Mouse (Mus musculus) NIH3T3 (cell line): ENCODE data around the gene Rho.

Source experiments
- DNase-seq: peaks from one replicate; pipeline ENCODE4 v3.0.0-alpha.2; 2012; ENCODE audit warnings: low read depth

Rho gene

DNA sequence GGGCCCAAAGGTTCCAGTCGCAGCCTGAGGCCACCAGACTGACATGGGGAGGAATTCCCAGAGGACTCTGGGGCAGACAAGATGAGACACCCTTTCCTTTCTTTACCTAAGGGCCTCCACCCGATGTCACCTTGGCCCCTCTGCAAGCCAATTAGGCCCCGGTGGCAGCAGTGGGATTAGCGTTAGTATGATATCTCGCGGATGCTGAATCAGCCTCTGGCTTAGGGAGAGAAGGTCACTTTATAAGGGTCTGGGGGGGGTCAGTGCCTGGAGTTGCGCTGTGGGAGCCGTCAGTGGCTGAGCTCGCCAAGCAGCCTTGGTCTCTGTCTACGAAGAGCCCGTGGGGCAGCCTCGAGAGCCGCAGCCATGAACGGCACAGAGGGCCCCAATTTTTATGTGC, at the start of gene Rho:
Gene Rho (plus strand): TSS at position 110 of the 400 bp plus-strand sequence.
- DNase-seq, result no peak

DNA sequence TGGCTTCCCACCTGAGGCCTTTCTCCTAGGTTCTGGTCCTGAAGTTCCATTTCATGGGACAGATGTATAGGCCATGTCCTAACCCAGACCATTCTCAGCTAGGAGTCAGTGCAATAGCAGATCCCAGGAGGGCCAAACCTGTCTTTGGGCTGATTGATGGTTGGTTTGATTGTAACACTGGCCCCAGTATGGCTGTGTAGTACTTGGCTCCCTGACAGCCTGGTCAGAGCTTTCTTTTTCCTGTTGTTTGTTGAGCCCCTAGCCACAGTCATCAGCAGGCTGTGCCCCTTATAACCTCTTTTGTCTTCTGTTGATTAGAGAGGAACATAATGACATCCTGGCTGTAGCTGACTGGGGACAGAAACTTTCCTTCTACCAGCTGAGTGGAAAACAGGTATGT, 47.5 kb upstream of the Rho start:
- DNase-seq, result no peak

DNA sequence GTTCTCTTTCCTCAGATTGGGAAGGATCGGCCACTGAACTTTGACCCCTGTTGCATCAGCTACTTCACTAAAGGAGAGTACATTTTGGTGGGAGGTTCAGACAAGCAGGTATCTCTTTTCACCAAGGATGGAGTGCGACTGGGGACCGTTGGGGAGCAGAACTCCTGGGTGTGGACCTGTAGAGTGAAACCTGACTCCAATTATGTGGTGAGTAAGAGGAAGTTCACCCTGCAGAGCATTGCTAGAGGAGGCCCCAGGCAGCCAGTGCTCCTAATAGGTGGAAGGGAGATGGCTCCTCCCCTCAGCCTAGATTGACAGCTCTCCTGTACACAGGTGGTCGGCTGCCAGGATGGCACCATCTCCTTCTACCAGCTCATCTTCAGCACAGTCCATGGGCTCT, 44.7 kb upstream of the Rho start:
- DNase-seq, result peak; percentile 47

DNA sequence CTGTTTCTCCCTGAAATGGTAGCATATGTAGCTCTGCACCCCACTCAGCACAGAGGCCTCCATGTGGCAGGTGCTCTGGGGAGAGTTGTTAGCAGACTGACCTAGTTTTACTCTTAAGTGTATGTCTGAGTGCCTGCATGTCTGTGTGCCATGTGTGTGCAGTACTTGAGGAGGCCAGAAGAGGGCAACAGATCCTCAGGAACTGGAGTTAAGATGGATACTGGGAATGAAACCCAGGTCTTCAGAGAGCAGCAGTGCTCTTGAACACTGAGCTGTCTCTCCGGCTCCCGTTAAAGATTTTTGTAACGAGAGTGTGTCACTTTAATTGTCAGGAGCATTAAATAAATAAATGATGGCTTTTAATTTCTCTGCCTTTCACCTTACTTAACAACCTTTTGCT, 43.3 kb upstream of the Rho start:
- peak; percentile 60 for DNase-seq

DNA sequence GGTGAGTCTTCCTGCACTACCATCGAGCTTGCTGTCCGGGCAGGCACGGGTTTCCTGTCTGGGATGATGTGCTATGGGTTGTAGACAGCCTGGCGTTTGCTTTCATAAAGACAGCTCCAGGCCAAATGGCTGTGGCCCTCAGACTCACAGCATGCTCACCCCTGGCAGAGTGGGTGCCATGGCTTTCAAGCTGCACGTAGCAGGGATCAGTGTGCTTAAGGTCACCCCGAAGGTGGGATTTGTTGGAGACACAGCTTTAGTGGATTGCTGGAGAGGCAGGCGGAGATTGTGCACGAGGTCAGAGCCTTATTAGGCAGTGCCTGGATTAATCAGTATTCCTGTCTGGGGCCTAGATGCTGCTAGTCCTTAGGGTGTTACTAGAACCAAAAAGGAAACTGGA, 40.9 kb upstream of the Rho start:
- DNase-seq, result no peak

DNA sequence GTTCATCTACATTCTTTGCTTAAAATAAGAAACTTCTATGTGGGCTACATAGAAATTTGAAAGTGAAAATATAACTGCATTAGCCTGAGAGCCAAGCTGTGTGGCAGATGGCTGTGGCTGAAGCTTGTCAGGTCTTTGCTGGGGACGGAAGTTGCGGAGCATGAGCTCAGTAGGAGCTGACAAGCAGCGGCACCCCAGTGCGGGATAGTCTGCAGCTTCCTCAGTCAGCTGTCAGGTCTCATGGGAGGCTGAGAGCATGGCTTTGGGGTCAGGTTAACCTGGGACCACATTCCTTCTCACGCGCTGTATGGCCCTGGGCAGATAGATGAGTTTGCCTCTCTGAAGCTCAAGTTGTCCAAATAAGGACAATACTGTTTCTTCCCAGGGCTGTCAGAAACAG, 40.5 kb upstream of the Rho start:
- peak; percentile 39 for DNase-seq

DNA sequence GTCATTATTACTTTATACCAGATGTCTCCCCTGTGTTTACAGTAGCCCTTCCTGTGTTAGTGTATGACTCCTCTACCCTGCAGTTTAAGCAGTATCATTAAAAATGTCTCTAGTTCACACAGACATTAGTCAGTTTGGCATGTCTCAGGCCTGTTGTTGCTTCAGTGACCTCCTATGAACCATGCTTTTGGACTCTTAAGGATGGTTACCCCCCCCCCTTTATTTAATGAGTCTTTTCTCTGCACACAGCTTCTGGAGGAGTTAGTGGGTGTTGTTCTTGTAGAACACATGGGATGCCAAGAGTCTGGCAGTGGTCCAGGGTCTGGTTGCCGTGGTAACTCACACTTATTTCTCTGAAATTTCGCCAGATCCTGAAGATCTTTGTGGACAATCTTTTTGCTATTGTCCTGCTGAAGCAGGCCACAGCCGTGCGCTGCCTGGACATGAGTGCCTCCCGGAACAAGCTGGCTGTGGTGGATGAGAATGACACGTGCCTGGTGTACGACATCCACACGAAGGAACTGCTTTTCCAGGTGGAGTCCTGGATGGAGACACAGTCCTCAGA, 40.0 kb upstream of the Rho start:
- DNase-seq, result peak; percentile 86

DNA sequence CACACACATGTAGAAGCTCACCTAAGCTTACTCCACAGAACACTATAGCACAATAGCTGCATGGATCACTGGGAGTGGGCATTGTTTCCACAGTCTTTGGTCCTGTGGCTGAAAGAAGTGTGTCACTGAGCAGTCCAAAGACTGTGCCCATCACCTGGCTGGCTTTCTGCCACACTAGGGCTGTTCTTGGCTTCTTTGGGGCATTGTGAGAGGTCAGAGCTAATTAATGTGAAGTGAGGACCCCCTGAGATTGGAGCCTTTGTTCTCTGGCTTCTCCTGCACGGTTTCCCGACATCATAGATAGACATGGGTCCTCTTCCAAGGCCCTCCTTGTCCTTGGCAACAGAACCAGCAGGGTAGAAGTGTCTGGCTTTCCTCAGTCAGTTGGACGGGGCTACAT, 39.2 kb upstream of the Rho start:
- DNase-seq, result no peak

DNA sequence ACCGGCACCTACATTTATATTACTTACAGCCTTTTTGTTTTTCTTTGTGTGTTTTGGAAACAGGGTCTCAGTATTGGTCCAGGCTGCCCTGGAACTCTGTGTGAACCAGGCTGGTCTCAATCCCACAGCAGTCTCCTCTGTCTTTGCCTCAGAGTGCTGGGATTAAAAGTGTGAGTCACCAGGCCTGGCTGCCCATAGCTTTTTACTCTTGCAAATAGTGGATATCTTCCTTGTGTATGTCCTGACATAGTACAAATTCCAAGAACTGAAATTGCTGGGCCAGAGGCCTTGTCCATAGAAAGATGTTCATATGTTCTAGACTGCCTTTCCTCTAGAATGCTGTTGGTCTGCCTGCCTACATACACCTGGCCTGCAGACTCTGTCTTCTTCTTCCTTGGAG, 35.2 kb upstream of the Rho start:
- peak; percentile 76 for DNase-seq

DNA sequence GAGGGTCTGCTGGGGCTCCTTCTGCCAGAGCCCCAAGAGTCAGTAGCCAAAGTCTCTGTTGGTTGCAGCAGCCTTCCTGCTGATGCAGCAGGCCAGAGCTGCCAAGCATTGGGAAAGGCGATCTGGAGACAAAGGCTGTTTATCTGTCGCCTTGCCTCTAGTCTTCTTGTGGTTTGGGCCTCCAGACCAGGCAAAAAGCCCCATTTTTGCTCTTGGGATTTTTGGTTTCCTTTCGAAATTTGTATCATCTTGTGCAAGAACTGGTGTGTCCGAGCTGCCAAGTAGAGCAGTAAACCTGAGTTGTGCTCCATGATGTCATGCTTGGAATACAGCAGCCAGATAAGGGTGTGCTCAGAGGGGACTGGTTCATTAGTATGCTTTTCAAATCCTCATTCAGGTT, 34.4 kb upstream of the Rho start:
- DNase-seq, result peak; percentile 94

DNA sequence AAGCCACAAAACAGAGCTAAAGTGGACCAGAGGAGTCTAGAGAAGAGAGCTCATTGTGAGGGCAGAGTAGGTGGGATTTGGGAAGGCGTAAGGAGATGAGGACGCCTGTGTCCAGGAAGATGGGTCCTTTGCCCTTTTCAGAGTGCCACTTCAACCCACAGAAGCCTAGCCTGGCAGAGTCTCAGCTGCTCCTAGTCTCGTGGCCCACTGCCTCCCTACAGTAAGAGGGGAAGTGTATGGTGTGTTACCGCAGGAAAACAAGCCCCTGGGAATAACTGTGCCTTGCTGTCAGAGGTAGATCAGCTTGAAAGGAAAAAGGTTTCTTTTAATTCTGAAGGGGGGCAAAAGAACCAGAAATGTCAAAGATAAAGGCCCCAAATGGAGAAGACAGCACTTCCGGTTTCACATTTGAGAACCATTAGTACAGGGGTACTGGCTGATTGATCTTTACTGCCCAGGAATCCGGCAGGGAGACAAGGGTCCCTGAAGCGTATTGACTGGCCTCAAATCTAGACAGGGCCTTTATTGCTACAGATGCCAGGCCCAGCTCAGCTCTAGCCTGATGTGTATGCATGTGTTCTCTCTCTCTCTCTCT, 33.5 kb upstream of the Rho start:
- DNase-seq, result no peak

DNA sequence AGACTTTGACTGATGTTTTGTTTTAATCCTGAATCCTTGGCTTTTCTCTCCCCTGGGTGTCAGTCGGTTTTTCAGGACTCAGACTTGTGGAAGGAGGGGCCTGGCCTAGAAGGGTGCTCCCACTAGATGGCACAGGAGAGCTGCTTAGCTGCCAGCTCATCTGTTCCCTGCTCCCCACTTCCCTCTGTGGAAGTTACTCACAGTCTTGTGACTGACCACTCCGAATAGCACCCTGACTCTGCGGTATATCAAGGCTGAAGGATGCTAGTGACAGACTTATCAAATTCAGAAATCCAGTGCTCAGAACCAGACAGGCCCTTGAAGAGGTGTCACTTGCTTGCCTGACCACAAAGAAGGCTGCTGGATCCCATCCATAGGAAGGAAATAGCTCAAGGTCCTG, 30.5 kb upstream of the Rho start:
- DNase-seq, result peak; percentile 93

DNA sequence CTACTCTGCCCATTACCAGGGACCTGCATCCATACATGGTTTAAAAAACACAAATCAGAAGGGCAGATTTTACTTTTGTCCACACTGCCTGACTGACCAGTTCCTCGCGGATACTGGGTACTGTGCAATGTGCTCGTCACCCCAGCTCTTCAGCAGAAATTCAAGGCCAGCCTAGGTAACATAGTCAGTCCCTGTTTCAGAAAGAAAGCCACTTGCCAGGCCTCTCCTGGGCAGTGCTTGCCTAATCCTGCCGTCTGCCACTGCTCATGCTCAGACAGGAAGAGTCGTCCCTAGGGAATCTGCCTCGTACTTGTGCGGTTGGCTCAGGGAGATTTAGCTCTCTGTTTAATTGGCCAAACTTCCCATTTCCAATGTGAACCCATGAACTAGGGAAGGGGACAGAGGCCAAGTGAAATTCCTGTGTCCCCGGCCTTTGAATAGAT, 30.0 kb upstream of the Rho start:
- DNase-seq, result peak; percentile 78

DNA sequence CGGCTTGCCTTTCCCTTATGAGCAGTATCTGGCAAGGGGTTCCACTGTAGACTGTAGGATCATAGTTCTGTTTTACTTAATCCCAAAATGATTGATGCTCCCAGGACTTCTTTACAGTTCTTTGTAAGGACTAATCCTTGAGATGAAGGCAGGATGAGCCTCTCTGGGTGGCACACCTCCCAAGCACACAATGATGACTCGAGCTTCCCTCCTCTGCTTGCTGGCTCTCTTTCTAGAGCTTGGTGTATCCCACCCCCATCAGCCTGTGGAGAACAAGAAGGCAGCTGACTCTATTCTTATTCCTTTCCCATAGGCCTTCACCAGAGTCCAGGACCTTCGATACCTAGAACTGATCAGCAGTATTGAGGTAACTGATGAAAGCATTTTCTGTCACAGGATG, 29.0 kb upstream of the Rho start:
- DNase-seq, result peak; percentile 41

DNA sequence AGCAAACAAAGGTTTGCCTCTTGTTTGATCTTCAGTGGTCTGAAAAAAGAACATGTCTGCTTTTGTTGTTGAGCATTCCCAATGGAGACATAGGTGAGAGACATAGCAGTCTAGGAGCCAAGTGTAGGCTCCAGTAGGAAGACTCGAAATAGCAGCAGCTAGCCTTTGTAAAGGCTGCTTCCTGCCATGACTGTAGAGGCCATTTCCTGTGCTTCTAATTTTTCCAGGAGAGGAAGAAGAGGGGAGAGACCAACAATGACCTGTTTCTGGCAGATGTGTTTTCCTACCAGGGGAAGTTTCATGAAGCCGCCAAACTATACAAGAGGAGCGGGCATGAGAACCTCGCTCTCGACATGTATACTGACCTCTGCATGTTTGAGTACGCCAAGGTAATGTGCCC, 26.0 kb upstream of the Rho start:
- DNase-seq, result no peak

DNA sequence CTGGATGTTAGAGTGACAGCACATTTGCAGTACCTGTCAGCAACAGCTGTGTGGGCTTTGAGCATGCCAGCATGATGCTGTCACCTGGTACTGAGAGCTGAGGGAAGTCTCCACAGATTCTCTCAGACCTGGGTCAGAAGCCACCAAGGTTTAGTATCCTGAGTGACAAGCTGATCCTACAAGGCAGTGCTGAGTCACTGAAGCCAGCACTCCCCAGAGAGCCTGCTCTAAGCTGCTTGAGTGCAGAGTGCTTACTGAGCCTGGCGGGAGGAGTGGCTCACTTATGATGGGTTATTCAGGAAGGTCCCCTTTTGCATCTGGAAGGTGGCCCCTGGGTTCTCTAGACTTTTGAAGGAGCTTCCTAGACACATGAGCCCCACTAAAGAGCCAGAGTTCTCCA, 25.1 kb upstream of the Rho start:
- DNase-seq, result no peak

DNA sequence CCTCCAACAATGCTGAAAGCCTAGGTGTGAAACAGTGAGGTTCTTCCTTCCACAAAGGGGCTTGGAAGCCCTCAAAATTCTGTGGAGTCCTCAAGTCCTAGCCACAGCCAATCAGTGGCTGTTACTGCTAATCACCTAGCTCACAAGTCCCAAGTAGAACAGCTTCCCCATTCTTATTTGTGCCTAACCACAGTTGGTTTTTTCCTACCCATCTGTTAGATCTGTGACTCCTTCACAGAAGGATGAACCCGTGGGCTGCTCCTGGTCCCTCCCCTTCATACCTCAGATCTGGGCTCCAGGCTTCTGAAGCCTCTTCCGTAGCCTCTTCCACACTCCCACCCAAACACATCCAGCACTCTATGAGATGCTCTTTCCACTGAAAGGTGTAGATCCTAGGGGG, 24.7 kb upstream of the Rho start:
- no peak for DNase-seq

DNA sequence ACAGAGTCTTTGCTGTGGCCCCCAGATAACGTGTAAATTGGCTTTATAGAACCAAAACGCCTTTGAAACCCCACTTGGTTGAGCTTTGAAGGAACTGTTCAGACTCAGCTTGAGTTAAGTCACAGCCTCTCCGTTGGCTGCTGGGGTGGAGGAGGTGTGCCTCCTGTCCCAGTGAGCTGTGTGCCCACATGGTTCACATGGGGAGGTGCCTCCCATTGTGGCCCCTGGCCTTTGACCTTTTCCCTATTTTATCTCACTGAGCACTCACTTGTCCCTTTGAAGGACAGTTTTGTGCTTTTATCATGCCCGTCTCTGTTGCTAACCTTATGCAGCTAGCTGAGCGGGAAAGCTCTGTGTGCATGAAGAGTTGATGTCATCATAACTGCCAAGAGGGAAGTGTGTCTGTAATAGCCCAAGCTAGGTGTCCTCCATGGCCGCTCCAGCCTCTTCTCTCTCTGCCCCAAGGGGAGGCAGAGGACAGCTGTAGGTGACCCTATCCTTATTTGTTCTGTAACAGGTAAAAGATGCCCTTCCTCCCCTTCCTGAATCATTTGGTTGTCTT, 23.0 kb upstream of the Rho start:
- DNase-seq, result no peak

DNA sequence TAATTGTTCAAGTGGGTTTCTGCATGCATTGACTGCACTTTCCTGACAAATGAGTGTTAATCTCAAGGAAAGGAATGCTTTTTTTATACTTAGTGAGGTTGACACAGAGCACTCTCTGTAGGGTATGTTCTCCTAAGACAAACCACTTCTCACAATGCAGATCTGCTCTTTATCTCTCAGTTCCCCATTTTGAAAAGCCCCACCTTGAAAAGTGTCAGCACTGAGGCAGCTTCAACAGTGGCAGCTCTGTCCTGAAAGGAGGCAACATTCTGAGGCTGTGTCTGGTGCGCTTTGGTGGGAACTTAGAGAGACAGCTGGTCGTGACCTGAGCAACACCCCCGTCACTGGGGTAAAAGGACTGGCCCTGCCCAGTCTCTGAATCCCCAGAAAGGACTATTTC, 22.5 kb upstream of the Rho start:
- no peak for DNase-seq

DNA sequence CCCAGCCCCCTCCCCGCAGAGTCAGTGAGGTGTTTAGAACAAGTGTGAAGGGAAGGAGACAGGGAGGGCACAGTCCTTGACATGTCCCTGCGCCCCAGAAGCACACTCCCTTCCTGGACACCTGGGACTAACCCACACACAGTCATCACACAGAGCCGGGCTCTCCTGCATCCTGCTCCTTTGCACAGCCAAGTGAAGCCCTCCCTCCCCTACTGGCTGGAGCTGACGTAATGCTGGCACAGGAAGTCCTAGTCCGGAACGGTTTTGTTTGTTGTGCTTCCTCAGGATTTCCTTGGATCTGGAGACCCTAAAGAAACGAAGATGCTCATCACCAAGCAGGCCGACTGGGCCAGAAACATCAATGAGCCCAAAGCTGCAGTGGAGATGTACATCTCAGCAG, 21.6 kb upstream of the Rho start:
- DNase-seq, result no peak

DNA sequence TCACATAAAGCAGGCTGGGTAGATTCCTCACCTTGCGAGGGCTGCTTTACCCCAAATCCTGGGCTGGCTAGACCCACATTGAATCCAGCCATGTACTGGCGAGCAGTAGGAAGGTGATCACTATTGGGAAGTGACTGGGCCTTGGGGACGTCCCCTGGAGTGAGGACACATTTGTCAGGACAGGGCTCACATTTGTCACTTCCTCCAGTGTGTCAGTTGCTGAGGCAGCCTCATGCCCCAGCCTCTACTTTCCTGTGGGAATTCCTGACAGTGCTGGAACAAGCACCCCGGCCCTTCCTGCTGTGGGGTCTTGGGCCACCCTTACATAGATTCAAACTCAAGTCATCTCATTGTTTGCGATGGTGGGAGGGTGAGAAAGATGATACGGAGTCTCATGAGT, 19.8 kb upstream of the Rho start:
- DNase-seq, result no peak

DNA sequence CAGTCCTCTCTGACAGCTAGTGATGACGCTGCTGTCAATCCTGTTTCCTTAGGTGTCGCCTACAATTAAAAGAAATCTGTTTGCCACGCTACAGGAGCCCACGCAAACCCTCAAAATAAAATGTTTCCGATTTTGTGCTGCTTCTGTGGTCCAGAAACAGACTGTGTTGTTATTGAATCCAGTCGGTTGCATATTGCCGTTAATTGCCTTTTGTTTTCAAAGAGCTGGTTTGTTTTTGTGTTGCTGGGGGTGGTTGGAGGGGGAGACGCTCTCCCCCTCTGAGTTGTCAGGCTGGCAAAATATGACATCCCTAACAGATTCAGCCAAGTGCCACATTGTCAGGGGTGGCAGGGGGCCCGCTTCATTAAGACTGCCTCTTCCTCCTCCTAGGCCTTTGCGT, 18.1 kb upstream of the Rho start:
- no peak for DNase-seq

DNA sequence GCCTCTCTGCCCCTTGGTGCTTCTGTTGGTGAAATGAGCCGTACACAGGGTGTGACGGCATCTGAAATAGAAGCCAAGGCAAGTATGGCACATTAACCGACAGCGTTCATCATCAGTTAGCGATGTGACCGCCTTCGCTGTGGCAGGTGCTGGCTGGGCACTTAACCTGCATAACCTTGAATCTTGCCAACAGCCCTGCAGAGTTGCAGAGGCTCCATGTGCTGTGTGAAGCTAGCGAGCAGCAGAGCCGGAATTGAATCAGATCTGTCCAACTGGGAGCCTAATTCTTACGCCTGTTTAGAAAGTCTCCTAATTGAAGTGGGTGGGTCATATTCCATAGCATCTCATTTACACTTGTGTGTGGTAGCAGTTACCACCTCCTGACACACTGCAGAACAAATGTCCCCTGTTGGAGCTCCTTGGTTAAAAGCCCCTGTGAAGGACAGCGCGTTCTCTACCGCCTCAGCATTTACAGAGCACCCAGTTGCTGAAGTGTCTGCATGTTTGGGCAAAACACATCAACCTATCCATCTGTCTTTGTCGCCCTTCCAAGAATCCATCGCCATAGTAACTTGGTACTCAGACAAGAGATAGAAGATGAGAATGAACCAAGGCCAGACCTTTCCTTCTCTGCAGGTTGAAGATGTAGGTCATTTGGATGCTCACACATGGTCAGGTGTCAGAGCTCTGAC, 16.9 kb upstream of the Rho start:
- DNase-seq, result no peak
